Mouse (Mus musculus): ENCODE results near the gene Gm49395. TPM values are rescaled to one million over a fixed set of nuclear protein-coding genes. Genes with fewer than 3 reads are reported as not detected.
A peak's percentile ranks its signal among the peaks of the same experiment; 100 is the strongest.

Gm49395 gene
- polyA plus RNA-seq, 1 experiment from 2014 or later: 2.5 TPM

DNA sequence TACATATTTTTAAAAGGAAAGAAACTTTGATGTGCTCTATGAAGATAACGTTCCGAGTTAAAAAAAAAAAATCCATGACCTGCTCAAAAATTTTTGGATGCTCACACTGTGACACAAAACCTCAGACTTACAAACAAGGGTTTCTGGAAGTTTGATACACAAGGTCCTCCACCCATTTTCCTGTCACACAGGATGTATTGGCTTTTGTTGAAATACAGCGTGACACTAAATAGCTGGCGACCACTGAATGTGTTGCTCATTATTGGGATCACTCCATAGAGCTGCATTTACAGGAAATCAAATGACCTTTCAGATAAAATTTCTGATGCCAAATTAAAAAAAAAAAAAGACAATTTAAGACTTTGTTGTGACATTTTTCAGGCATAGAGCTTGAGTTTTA lies 23.4 kb upstream of the Gm49395 start:
- H3K4me2 ChIP-seq (replicated peaks): no peak overlapping the region
- no peak for ATAC-seq (ENCODE audit: insufficient number of reproducible peaks, insufficient read depth, low FRiP score, low TSS enrichment)
- 79% methylated on average over 4 of the region's 4 CpGs for WGBS

DNA sequence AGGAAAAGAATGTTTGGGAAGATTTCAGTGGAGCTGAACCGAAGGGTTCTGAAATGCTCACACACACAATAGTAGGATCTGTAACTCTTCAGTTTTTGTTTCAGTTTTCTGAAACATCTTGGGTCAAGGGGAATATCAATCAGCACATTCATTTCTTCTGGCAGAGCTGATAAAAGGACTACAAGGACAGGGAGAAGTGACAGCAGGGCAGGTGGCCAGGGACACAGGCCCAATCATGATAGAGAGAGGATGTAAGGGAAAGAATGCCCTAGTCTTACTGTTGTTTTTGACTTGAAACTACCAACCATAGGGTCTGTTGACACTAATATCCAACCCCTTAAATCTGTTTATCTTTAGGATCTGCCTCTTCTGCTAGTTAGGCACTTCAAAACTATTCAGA lies 22.8 kb upstream of the Gm49395 start:
- Histone ChIP-seq H3K4me1 (no peaks in the 10 kb centered on the region), H3K36me3 (no peaks in the 10 kb centered on the region), H3K4me3 (no peak overlapping the region), H3K27me3 (no peaks in the 10 kb centered on the region), H3K9me3 (no peaks in the 10 kb centered on the region), H3K4me2 (replicated peaks) (no peak overlapping the region), H3K27ac (no peak overlapping the region), H3K9ac (no peak overlapping the region)
- 88% methylated on average over 1 of the region's 1 CpGs for WGBS
- no peak for ATAC-seq (ENCODE audit: insufficient number of reproducible peaks, insufficient read depth, low FRiP score, low TSS enrichment)

More for the DNA sequence above, 23.4 kb upstream of the Gm49395 start:
- Histone ChIP-seq H3K27me3 (no peaks in the 10 kb centered on the region), H3K4me1 (no peaks in the 10 kb centered on the region), H3K9me3 (no peaks in the 10 kb centered on the region), H3K36me3 (no peaks in the 10 kb centered on the region), H3K9ac (no peak overlapping the region), H3K4me3 (no peak overlapping the region), H3K27ac (no peak overlapping the region)

- ATAC-seq (ENCODE audit: insufficient number of reproducible peaks, insufficient read depth, low FRiP score, low TSS enrichment): no peak
- H3K4me3 ChIP-seq: no peak overlapping the region
- no peak overlapping the region for H3K9ac ChIP-seq
- 65% methylated on average over 5 of the region's 5 CpGs for WGBS
- no peaks in the 10 kb centered on the region for H3K9me3 ChIP-seq
- H3K27ac ChIP-seq: no peak overlapping the region
- H3K36me3 ChIP-seq: no peaks in the 10 kb centered on the region
- H3K27me3 ChIP-seq: no peaks in the 10 kb centered on the region
- H3K4me1 ChIP-seq: no peaks in the 10 kb centered on the region
- no peak overlapping the region for H3K4me2 ChIP-seq (replicated peaks)
Measured at GRCm38 (mm10) chr13:115118756-115119155, 17.0 kb upstream of the Gm49395 start.

DNA sequence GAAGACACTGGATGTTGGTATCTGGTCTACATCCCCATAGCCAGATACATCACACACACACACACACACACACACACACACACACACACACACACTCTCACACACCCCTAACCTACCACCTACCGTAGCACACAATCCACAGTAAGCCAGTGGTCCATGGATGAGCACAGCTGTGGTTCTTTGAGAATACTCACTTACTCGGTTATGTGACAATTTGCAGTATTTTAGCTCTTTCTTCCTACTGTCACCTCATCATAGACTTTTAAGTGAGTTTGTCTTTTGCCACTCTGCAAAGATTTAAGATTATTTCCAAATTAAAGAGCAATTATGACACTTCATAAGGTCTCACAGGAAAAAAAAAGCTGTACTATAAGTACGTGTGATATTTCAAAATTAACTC lies 16.5 kb upstream of the Gm49395 start:
- no peaks in the 10 kb centered on the region for H3K9me3 ChIP-seq
- no peaks in the 10 kb centered on the region for H3K4me1 ChIP-seq
- no peak overlapping the region for H3K9ac ChIP-seq
- WGBS: 81% methylated on average over 3 of the region's 3 CpGs
- no peaks in the 10 kb centered on the region for H3K27me3 ChIP-seq
- H3K4me3 ChIP-seq: no peak overlapping the region
- no peak overlapping the region for H3K27ac ChIP-seq
- H3K4me2 ChIP-seq (replicated peaks): no peak overlapping the region
- no peak for ATAC-seq (ENCODE audit: insufficient number of reproducible peaks, insufficient read depth, low FRiP score, low TSS enrichment)
- no peaks in the 10 kb centered on the region for H3K36me3 ChIP-seq

DNA sequence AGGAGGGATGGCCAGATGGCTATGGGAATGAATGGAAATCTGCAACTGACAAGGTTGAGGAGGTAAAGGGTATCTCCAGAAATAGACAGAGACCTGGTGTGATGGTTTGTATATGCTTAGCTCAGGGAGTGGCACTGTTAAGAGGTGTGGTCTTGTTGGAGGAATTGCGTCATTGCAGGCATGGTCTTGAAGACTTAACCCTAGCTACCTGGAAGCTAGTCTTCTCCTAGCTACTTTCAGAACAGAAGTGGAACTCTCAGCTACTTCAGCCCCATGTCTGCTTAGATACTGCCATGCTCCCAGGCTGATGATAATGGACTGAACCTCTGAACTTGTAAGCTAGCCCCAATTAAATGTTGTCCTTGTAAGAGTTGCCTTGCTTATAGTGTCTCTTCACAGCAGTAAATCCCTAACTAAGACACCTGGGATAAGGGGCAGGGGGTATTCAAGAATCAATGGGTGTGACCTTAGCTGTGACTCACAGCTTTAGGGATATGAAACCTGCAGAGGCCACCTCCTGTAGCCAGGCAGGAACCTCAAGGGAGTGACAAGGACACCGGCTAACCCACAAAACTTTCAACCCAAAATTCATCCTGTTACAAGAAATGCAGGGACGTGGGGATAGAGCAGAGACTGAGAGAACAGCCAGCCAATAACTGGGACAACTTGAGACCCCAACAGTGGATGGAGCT lies 15.4 kb upstream of the Gm49395 start:
- WGBS: 79% methylated on average over 3 of the region's 3 CpGs
- Histone ChIP-seq H3K4me2 (replicated peaks) (no peak overlapping the region), H3K36me3 (no peaks in the 10 kb centered on the region), H3K4me1 (no peaks in the 10 kb centered on the region), H3K27me3 (no peaks in the 10 kb centered on the region), H3K4me3 (no peak overlapping the region), H3K27ac (no peak overlapping the region), H3K9me3 (no peaks in the 10 kb centered on the region), H3K9ac (no peak overlapping the region)
- no peak for ATAC-seq (ENCODE audit: insufficient number of reproducible peaks, insufficient read depth, low FRiP score, low TSS enrichment)

- H3K9me3 ChIP-seq: no peaks in the 10 kb centered on the region
- ATAC-seq (ENCODE audit: insufficient number of reproducible peaks, insufficient read depth, low FRiP score, low TSS enrichment): no peak
- no peak overlapping the region for H3K27ac ChIP-seq
- no peak overlapping the region for H3K9ac ChIP-seq
- H3K36me3 ChIP-seq: no peaks in the 10 kb centered on the region
- H3K27me3 ChIP-seq: no peaks in the 10 kb centered on the region
- no peak overlapping the region for H3K4me2 ChIP-seq (replicated peaks)
- no peak overlapping the region for H3K4me3 ChIP-seq
- H3K4me1 ChIP-seq: no peaks in the 10 kb centered on the region
- WGBS: 77% methylated on average over 4 of the region's 4 CpGs
Measured at GRCm38 (mm10) chr13:115109628-115110027, 7.9 kb upstream of the Gm49395 start.

GRCm38 (mm10) chr13:115107436-115107835 lies 5.7 kb upstream of the Gm49395 start:
- Histone ChIP-seq H3K27ac (no peak overlapping the region), H3K4me1 (no peaks in the 10 kb centered on the region), H3K9me3 (no peaks in the 10 kb centered on the region), H3K4me3 (no peak overlapping the region), H3K9ac (no peak overlapping the region), H3K4me2 (replicated peaks) (no peak overlapping the region), H3K27me3 (no peaks in the 10 kb centered on the region), H3K36me3 (no peaks in the 10 kb centered on the region)
- 74% methylated on average over 8 of the region's 8 CpGs for WGBS
- no peak for ATAC-seq (ENCODE audit: insufficient number of reproducible peaks, insufficient read depth, low FRiP score, low TSS enrichment)

GRCm38 (mm10) chr13:115106183-115106582 lies 4.5 kb upstream of the Gm49395 start:
- ATAC-seq (ENCODE audit: insufficient number of reproducible peaks, insufficient read depth, low FRiP score, low TSS enrichment): no peak
- Histone ChIP-seq H3K4me2 (replicated peaks) (no peak overlapping the region), H3K9me3 (no peaks in the 10 kb centered on the region), H3K27ac (no peak overlapping the region), H3K4me3 (no peak overlapping the region), H3K36me3 (no peaks in the 10 kb centered on the region), H3K4me1 (peaks cover 3% of the 10 kb centered on the region; the same call in 1 of the 2 replicates), H3K9ac (no peak overlapping the region), H3K27me3 (no peaks in the 10 kb centered on the region; the same call in 1 of the 2 replicates)
- WGBS: 82% methylated on average over 10 of the region's 10 CpGs

GRCm38 (mm10) chr13:115102754-115103153 lies 1.0 kb upstream of the Gm49395 start:
- no peak for ATAC-seq (ENCODE audit: insufficient number of reproducible peaks, insufficient read depth, low FRiP score, low TSS enrichment)
- 95% methylated on average over 2 of the region's 2 CpGs for WGBS
- H3K4me2 ChIP-seq (replicated peaks): no peak overlapping the region
- H3K27ac ChIP-seq: no peak overlapping the region
- no peaks in the 10 kb centered on the region for H3K9me3 ChIP-seq
- no peak overlapping the region for H3K4me3 ChIP-seq
- no peak overlapping the region for H3K9ac ChIP-seq
- H3K36me3 ChIP-seq: no peaks in the 10 kb centered on the region
- H3K4me1 ChIP-seq: peaks cover 5% of the 10 kb centered on the region; the same call in 1 of the 2 replicates
- H3K27me3 ChIP-seq: no peaks in the 10 kb centered on the region; the same call in 1 of the 2 replicates

GRCm38 (mm10) chr13:115100381-115101177 lies 1.1 kb downstream of the Gm49395 start:
- ATAC-seq (ENCODE audit: insufficient number of reproducible peaks, insufficient read depth, low FRiP score, low TSS enrichment): no peak
- H3K36me3 ChIP-seq: no peaks in the 10 kb centered on the region
- WGBS: 29% methylated on average over 11 of the region's 11 CpGs
- H3K4me1 ChIP-seq: peaks cover 5% of the 10 kb centered on the region; the same call in 1 of the 2 replicates
- no peaks in the 10 kb centered on the region; the same call in 1 of the 2 replicates for H3K27me3 ChIP-seq
- peak overlapping the region; percentile 54; the same call in 1 of the 2 replicates for H3K9ac ChIP-seq
- peak overlapping the region; percentile 49 for H3K4me3 ChIP-seq
- no peak overlapping the region for H3K27ac ChIP-seq
- peak overlapping the region; percentile 91 for H3K4me2 ChIP-seq (replicated peaks)
- no peaks in the 10 kb centered on the region for H3K9me3 ChIP-seq

- Histone ChIP-seq H3K9ac (no peak overlapping the region), H3K27me3 (no peaks in the 10 kb centered on the region; the same call in 1 of the 2 replicates), H3K4me2 (replicated peaks) (no peak overlapping the region), H3K4me1 (peaks cover 5% of the 10 kb centered on the region; the same call in 1 of the 2 replicates), H3K9me3 (no peaks in the 10 kb centered on the region), H3K27ac (no peak overlapping the region), H3K4me3 (no peak overlapping the region), H3K36me3 (no peaks in the 10 kb centered on the region)
- 87% methylated on average over 9 of the region's 9 CpGs for WGBS
- no peak for ATAC-seq (ENCODE audit: insufficient number of reproducible peaks, insufficient read depth, low FRiP score, low TSS enrichment)
Measured at GRCm38 (mm10) chr13:115099381-115099780, 2.3 kb downstream of the Gm49395 start.

- 70% methylated on average over 3 of the region's 3 CpGs for WGBS
- ATAC-seq (ENCODE audit: insufficient number of reproducible peaks, insufficient read depth, low FRiP score, low TSS enrichment): no peak
- Histone ChIP-seq H3K9me3 (no peaks in the 10 kb centered on the region), H3K4me1 (peaks cover 5% of the 10 kb centered on the region; the same call in 1 of the 2 replicates), H3K36me3 (no peaks in the 10 kb centered on the region), H3K4me2 (replicated peaks) (no peak overlapping the region), H3K27ac (no peak overlapping the region), H3K4me3 (no peak overlapping the region), H3K9ac (no peak overlapping the region), H3K27me3 (no peaks in the 10 kb centered on the region; the same call in 1 of the 2 replicates)
Measured at GRCm38 (mm10) chr13:115098227-115098626, 3.5 kb downstream of the Gm49395 start.

All from embryonic facial prominence, embryonic 12.5 days (tissue).